9 mouse cellular contexts compared by ENCODE assay signal in the genomic region with DNA sequence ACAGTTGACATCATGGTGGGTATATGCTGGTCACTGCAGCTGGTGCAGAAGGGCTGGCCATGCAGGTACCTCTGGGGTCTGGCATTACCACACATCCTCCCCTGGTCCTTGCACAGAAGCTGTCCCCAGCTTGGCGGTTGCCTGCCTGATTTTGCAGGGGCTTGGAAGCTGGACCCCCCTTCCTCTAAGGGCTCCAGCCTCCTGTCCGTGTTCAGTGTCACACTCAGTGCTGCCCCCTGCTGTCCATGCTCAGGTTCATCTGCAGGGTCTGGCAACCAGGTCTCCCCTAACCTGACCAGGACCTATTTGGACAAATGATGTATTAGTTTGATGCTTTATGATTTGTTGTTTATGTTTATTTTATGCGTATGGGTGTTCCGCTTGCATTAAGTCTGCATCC. TPM values are rescaled to one million over a fixed set of nuclear protein-coding genes. Genes with fewer than 3 reads are reported as not detected.
A peak's percentile ranks its signal among the peaks of the same experiment; 100 is the strongest.
DNase-seq lines count a peak whose midpoint lies in the region; ATAC-seq lines count a peak whose summit lies in the region.
"Had no signal": no experiment of that assay in that cellular context is flagged by ENCODE, and none has a peak within 500 bp of the region (broad histone marks: within the 10 kb centered on the region; RNA-seq: fewer than 3 reads in every experiment).

No protein-coding gene starts in this region.

- no peak overlapping the region for H3K9ac ChIP-seq in intestine, embryonic 14.5 days (ENCODE audit: low read length)
- H3K9ac ChIP-seq in intestine, embryonic 15.5 days, result no peak overlapping the region
- H3K9ac ChIP-seq: heart, embryonic 13.5 days had no signal

- H3K36me3 ChIP-seq in intestine, embryonic 14.5 days (ENCODE audit: control insufficient read depth, insufficient read depth, low read length), result peaks cover 49% of the 10 kb centered on the region
- peaks cover 15% of the 10 kb centered on the region; the same call in 1 of the 2 replicates for H3K36me3 ChIP-seq in intestine, embryonic 15.5 days

- no peaks in the 10 kb centered on the region for H3K27me3 ChIP-seq in intestine, embryonic 14.5 days (replicated peaks; ENCODE audit: control insufficient read depth, insufficient read depth, low read length)
- H3K27me3 ChIP-seq in intestine, embryonic 15.5 days (replicated peaks), result no peaks in the 10 kb centered on the region
- H3K27me3 ChIP-seq: heart, embryonic 13.5 days had no signal

- WGBS in intestine, embryonic 14.5 days, result 71% methylated on average over 4 of the region's 4 CpGs
- WGBS in intestine, embryonic 15.5 days, result 71% methylated on average over 4 of the region's 4 CpGs

- no peak overlapping the region for H3K4me2 ChIP-seq in intestine, embryonic 14.5 days (ENCODE audit: low read length)
- no peak overlapping the region for H3K4me2 ChIP-seq in intestine, embryonic 15.5 days (replicated peaks)
- H3K4me2 ChIP-seq: heart, embryonic 13.5 days had no signal

- 0 out of 2 replicates have a peak, but pooled peaks have one; percentile 36 for ATAC-seq in intestine, embryonic 14.5 days (replicated peaks; ENCODE audit: low FRiP score, low TSS enrichment, low read depth)
- no peak for ATAC-seq in intestine, embryonic 15.5 days

- no peaks in the 10 kb centered on the region for H3K4me1 ChIP-seq in intestine, embryonic 14.5 days (replicated peaks; ENCODE audit: control insufficient read depth, insufficient read depth, low read length)
- no peaks in the 10 kb centered on the region for H3K4me1 ChIP-seq in intestine, embryonic 15.5 days (replicated peaks)
- H3K4me1 ChIP-seq: heart, embryonic 13.5 days had no signal

- DNase-seq in intestine, embryonic 14.5 days (ENCODE audit: low spot score), result peak; percentile 73
- DNase-seq in CD4-positive, CD25-positive, alpha-beta regulatory T cell, adult 2 months (ENCODE audit: low read depth, low spot score), result peak; percentile 80
- DNase-seq in ZHBTc4 (ENCODE audit: low read depth, low spot score), result peak; percentile 76
- DNase-seq in embryo, embryonic 10.5 days (ENCODE audit: low spot score), result peak; percentile 54
- peak; percentile 21 to 28 for DNase-seq in layer of hippocampus, postnatal 36 days
- DNase-seq in naive thymus-derived CD4-positive, alpha-beta T cell, adult 2 months (ENCODE audit: low read depth), result peak; percentile 74
- DNase-seq in yolk sac, embryonic 10.5 days (ENCODE audit: low spot score), result peak; percentile 13

- H3K4me3 ChIP-seq in intestine, embryonic 14.5 days (ENCODE audit: low read depth, low read length), result no peak overlapping the region
- H3K4me3 ChIP-seq in intestine, embryonic 15.5 days (replicated peaks), result no peak overlapping the region
- H3K4me3 ChIP-seq: heart, embryonic 13.5 days had no signal

- H3K9me3 ChIP-seq in intestine, embryonic 14.5 days (ENCODE audit: control insufficient read depth, low read length), result no peaks in the 10 kb centered on the region
- no peaks in the 10 kb centered on the region for H3K9me3 ChIP-seq in intestine, embryonic 15.5 days

- H3K27ac ChIP-seq in intestine, embryonic 14.5 days (ENCODE audit: low read depth), result no peak overlapping the region
- H3K27ac ChIP-seq in intestine, embryonic 15.5 days, result no peak overlapping the region
- H3K27ac ChIP-seq: heart, embryonic 13.5 days had no signal

RNA-seq across cellular contexts. Expression of gene Lyar, which starts 15.2 kb away (rescaled TPM):
- polyA plus RNA-seq in intestine, embryonic 14.5 days (2014; fragmentation: Nextera tagmentation; extraction: Ambion mirVana), result 100 and 111 TPM in 2 replicates
- 101 and 116 TPM in 2 replicates for polyA plus RNA-seq in intestine, embryonic 15.5 days (2015; fragmentation: Nextera tagmentation; extraction: Ambion mirVana)
- 10 to 100 TPM; 13.9 to 15.0 TPM for total RNA-seq in layer of hippocampus, postnatal 36 days (2021)

RNA-seq across cellular contexts. Expression of gene Zbtb49, which starts 15.2 kb away (rescaled TPM):
- polyA plus RNA-seq in intestine, embryonic 14.5 days (2014; fragmentation: Nextera tagmentation; extraction: Ambion mirVana), result 10.5 and 12.4 TPM in 2 replicates
- polyA plus RNA-seq in intestine, embryonic 15.5 days (2015; fragmentation: Nextera tagmentation; extraction: Ambion mirVana), result 9.2 TPM in 2 replicates
- total RNA-seq in layer of hippocampus, postnatal 36 days (2021), result 10 to 100 TPM; 19.0 to 20.0 TPM

RNA-seq across cellular contexts. Expression of gene Tmem128, which starts 24.6 kb away (rescaled TPM):
- polyA plus RNA-seq in intestine, embryonic 14.5 days (2014; fragmentation: Nextera tagmentation; extraction: Ambion mirVana), result 78.2 and 79.0 TPM in 2 replicates
- 67.9 and 68.6 TPM in 2 replicates for polyA plus RNA-seq in intestine, embryonic 15.5 days (2015; fragmentation: Nextera tagmentation; extraction: Ambion mirVana)
- total RNA-seq in layer of hippocampus, postnatal 36 days (2021), result 10 to 100 TPM; 30.9 to 31.6 TPM

RNA-seq across cellular contexts. Expression of gene Otop1, which starts 40.4 kb away (rescaled TPM):
- polyA plus RNA-seq in intestine, embryonic 14.5 days (2014; fragmentation: Nextera tagmentation; extraction: Ambion mirVana), result not detected in 2 replicates
- polyA plus RNA-seq in intestine, embryonic 15.5 days (2015; fragmentation: Nextera tagmentation; extraction: Ambion mirVana), result not detected in 2 replicates
- not detected for total RNA-seq in layer of hippocampus, postnatal 36 days (2021)
- polyA plus RNA-seq: heart, embryonic 13.5 days had no signal

Comparison
In these comparisons a context has a peak if more than half of its experiments do, and no peak if none do; other contexts are left out.
1. DNase-seq: peak in every context shown above with its lines; median percentile 80 in CD4-positive, CD25-positive, alpha-beta regulatory T cell, adult 2 months; 76 in ZHBTc4; 74 in naive thymus-derived CD4-positive, alpha-beta T cell, adult 2 months; 73 in intestine, embryonic 14.5 days; 54 in embryo, embryonic 10.5 days; 24 in layer of hippocampus, postnatal 36 days; 13 in yolk sac, embryonic 10.5 days.